Mouse (Mus musculus) heart, postnatal 4 days (tissue): Measurements from ENCODE around the gene Pdzrn4. TPM values are rescaled to one million over a fixed set of nuclear protein-coding genes. Genes with fewer than 3 reads are reported as not detected.

ENCODE experiments used
- DNase-seq: peaks from one replicate; pipeline ENCODE4 v3.0.0; 2021
- total RNA-seq, 2 experiments: library from RNA; stranded (reverse); gene quantifications; 2 replicates each; pipeline ENCODE4 v1.2.3; 2021

The Pdzrn4 gene
- total RNA-seq, 2 experiments from 2014 or later: 3.5 to 3.9 TPM

GRCm38 (mm10) chr15:92587431-92587830 lies 190.8 kb downstream of the Pdzrn4 start:
- no peak for DNase-seq

GRCm38 (mm10) chr15:92594721-92595120 lies 198.0 kb downstream of the Pdzrn4 start:
- DNase-seq: no peak

GRCm38 (mm10) chr15:92597011-92597780 lies 200.5 kb downstream of the Pdzrn4 start:
- peak; percentile 5 for DNase-seq

GRCm38 (mm10) chr15:92598380-92599295 lies 202.0 kb downstream of the Pdzrn4 start:
- peak; percentile 5 for DNase-seq

GRCm38 (mm10) chr15:92599381-92599780 lies 202.7 kb downstream of the Pdzrn4 start:
- DNase-seq: no peak

- no peak for DNase-seq
Observed at GRCm38 (mm10) chr15:92610866-92611265, 214.2 kb downstream of the Pdzrn4 start.

GRCm38 (mm10) chr15:92612386-92612785 lies 215.7 kb downstream of the Pdzrn4 start:
- DNase-seq: no peak

GRCm38 (mm10) chr15:92613228-92613627 lies 216.5 kb downstream of the Pdzrn4 start:
- no peak for DNase-seq

- no peak for DNase-seq
Observed at GRCm38 (mm10) chr15:92621731-92622234, 225.1 kb downstream of the Pdzrn4 start.

GRCm38 (mm10) chr15:92622323-92622722 lies 225.6 kb downstream of the Pdzrn4 start:
- DNase-seq: no peak

GRCm38 (mm10) chr15:92629172-92629571 lies 232.5 kb downstream of the Pdzrn4 start:
- DNase-seq: peak; percentile 7

GRCm38 (mm10) chr15:92634044-92634610 lies 237.4 kb downstream of the Pdzrn4 start:
- peak; percentile 50 for DNase-seq

GRCm38 (mm10) chr15:92640212-92641082 lies 243.8 kb downstream of the Pdzrn4 start:
- peak; percentile 9 for DNase-seq

- DNase-seq: no peak
Observed at GRCm38 (mm10) chr15:92671279-92672051, 274.8 kb downstream of the Pdzrn4 start.

GRCm38 (mm10) chr15:92676096-92676495 lies 279.4 kb downstream of the Pdzrn4 start:
- DNase-seq: no peak

- no peak for DNase-seq
Observed at GRCm38 (mm10) chr15:92678377-92678776, 281.7 kb downstream of the Pdzrn4 start.

GRCm38 (mm10) chr15:92679541-92679940 lies 282.9 kb downstream of the Pdzrn4 start:
- DNase-seq: no peak

GRCm38 (mm10) chr15:92696276-92696956 lies 299.7 kb downstream of the Pdzrn4 start:
- DNase-seq: no peak

- DNase-seq: no peak
Observed at GRCm38 (mm10) chr15:92704146-92704545, 307.5 kb downstream of the Pdzrn4 start.

GRCm38 (mm10) chr15:92738676-92739075 lies 342.0 kb downstream of the Pdzrn4 start:
- DNase-seq: no peak
